Mouse (Mus musculus) hindbrain, embryonic 13.5 days (tissue): Measurements from ENCODE around the gene Gls2. TPM values are rescaled to one million over a fixed set of nuclear protein-coding genes. Genes with fewer than 3 reads are reported as not detected.

Source experiments
- ATAC-seq: fragments of 200-750 bp; cut with Nextera tagmentation; 2 replicates; pipeline ENCODE4 v1.8.0; 2017; ENCODE audit warnings: moderate TSS enrichment; ENCODE audit not compliant: low FRiP score
- H3K27ac ChIP-seq: fragments of 300-500 bp; sonication (generic); 2 replicates; pipeline ENCODE4 v1.5.1; 2015; ENCODE audit warnings: inconsistent platforms, mild to moderate bottlenecking, moderate library complexity
- H3K27me3 ChIP-seq: fragments of 300-500 bp; sonication (generic); 2 replicates; pipeline ENCODE4 v1.6.1; 2015; ENCODE audit warnings: mild to moderate bottlenecking, inconsistent platforms
- H3K36me3 ChIP-seq: fragments of 300-500 bp; sonication (generic); 2 replicates; pipeline ENCODE4 v1.6.1; 2015; ENCODE audit warnings: mild to moderate bottlenecking, inconsistent platforms
- H3K4me1 ChIP-seq: fragments of 300-500 bp; sonication (generic); replicated peaks from 2 replicates; pipeline ENCODE4 v1.6.1; 2015; ENCODE audit warnings: inconsistent platforms
- H3K4me2 ChIP-seq: fragments of 300-500 bp; sonication (generic); 2 replicates; pipeline ENCODE4 v1.6.1; 2015; ENCODE audit warnings: inconsistent platforms, mild to moderate bottlenecking, moderate library complexity
- H3K4me3 ChIP-seq: fragments of 300-500 bp; sonication (generic); 2 replicates; pipeline ENCODE4 v1.5.1; 2015; ENCODE audit warnings: mild to moderate bottlenecking, inconsistent platforms
- H3K9ac ChIP-seq: fragments of 300-500 bp; sonication (generic); 2 replicates; pipeline ENCODE4 v1.6.1; 2015; ENCODE audit warnings: mild to moderate bottlenecking, inconsistent platforms
- H3K9me3 ChIP-seq: fragments of 300-500 bp; sonication (generic); 2 replicates; pipeline ENCODE4 v1.6.1; 2016; ENCODE audit warnings: inconsistent platforms
- WGBS: fragments of 180-500 bp; shearing (Covaris S2); methylation state at CpG from one replicate; pipeline ENCODE4 v1.1.7; 2015; 5-methylcytosine and 5-hydroxymethylcytosine counted together
- polyA plus RNA-seq: library from polyadenylated mRNA; unstranded; fragments of >200 nt; fragmentation: Nextera tagmentation; extraction: Ambion mirVana; gene quantifications from 2 replicates; pipeline ENCODE4 v1.2.1, GENCODE M21; 2015

Gls2 gene
- polyA plus RNA-seq, 1 experiment from 2014 or later = 0.75 TPM

DNA sequence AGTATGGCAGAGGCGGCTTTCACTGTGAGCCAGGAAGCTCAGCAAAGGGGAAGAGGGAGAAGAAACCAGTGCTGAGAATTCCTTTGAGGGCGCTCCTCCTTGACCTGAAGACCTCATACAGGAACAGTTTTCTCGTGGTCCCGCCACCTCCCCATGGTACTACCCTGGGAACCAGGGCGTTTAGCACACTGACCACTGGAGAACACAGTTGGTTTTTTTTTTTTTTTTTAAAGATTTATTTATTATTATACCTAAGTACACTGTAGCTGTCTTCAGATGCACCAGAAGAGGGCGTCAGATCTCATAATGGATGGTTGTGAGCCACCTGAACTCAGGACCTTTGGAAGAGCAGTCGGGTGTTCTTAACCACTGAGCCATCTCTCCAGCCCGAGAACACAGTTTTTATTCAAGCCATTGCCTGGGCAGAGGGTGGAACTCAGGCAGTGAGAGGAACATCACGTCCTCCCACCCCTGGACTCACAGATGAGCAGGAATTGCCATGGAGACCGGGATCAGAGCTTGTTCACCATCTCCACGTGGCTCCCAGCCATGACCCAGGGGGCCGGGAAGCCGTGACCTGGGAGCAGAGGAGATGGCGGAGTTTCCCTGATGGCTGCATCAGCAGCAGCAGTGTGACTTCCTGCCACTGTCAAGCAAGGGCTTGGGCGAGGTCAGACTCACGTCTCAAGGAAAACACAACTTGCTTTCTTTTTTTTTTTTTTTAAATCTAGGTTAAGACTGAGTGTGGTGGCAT lies 27.5 kb downstream of the Gls2 start:
- Histone ChIP-seq H3K27ac (no peak overlapping the region), H3K9me3 (no peaks in the 10 kb centered on the region), H3K4me3 (no peak overlapping the region), H3K9ac (no peak overlapping the region), H3K27me3 (no peaks in the 10 kb centered on the region), H3K4me2 (no peak overlapping the region), H3K36me3 (no peaks in the 10 kb centered on the region), H3K4me1 (no peaks in the 10 kb centered on the region)
- WGBS = 64% methylated on average over 16 of the region's 16 CpGs
- ATAC-seq = no peak

DNA sequence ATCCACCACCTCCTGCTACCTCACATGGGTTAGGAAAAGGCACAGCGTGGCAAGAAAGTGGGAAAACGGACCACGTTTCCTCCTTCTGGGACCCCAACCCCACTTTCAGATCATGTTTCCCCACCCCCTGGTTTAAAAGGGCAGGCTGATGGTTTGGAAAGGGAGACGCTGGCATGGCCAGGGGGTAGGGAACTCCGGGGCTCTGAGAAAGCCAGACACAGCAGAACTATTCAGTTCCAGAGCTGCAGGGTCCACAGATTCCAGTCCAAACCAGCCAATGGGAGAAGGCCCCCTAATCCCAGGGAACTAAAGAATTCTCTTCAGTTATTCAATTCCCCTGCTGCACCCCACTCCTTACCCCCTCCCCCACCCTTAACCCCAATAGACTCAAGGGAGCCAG lies 30.8 kb downstream of the Gls2 start:
- WGBS = 60% methylated on average over 5 of the region's 5 CpGs
- Histone ChIP-seq H3K9ac (no peak overlapping the region), H3K4me2 (no peak overlapping the region), H3K27me3 (no peaks in the 10 kb centered on the region), H3K9me3 (no peaks in the 10 kb centered on the region), H3K4me3 (no peak overlapping the region), H3K27ac (no peak overlapping the region), H3K36me3 (no peaks in the 10 kb centered on the region), H3K4me1 (no peaks in the 10 kb centered on the region)
- ATAC-seq = no peak

DNA sequence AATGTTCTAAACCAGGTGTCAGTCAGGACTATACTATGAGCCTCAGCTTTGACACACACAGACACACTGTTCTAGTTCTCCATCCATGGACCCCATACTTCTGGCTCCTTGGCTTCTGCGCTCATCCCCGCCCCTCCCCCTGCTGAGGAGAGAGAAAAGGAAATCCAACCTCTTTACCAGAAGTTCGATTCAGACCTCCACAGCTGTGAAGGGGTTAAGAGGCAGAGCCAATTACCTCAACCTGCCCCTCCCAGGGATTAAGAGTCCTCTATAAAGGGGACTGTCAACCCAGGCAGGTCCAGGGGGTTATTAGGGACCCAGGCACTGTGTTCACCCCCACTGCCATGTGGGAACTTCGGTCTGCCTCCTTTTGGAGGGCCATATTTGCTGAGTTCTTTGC lies 31.3 kb downstream of the Gls2 start, which contains the start of gene Mip:
TSS of gene Mip (plus strand) at position 301 of the 400 bp plus-strand sequence.
- no peaks in the 10 kb centered on the region for H3K27me3 ChIP-seq
- no peaks in the 10 kb centered on the region for H3K36me3 ChIP-seq
- no peak for ATAC-seq
- H3K9me3 ChIP-seq = no peaks in the 10 kb centered on the region
- no peak within 1 kb of the TSS for H3K27ac ChIP-seq
- no peak within 1 kb of the TSS for H3K4me3 ChIP-seq
- no peaks in the 10 kb centered on the region for H3K4me1 ChIP-seq
- no peak within 1 kb of the TSS for H3K9ac ChIP-seq
- no peak within 1 kb of the TSS for H3K4me2 ChIP-seq
- WGBS = 54% methylated on average over 4 of the region's 4 CpGs

DNA sequence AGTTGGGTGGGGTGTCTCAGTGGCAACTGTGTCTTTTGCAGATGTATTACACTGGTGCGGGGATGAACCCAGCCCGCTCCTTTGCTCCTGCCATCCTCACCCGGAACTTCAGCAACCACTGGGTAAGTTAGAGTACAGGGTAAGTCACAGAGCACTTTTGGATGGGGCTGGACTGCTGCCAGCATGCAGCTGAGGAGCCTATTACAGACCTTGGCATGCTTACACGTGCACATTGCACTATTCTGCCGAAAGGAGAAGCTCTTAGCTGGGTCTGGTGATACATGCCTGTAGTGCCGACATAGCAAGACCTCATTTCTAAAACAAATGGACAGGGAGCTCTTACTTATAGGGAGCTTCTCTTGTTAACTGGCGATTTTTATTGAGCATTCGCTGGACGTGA lies 33.3 kb downstream of the Gls2 start:
- H3K27ac ChIP-seq = no peak overlapping the region
- no peaks in the 10 kb centered on the region for H3K36me3 ChIP-seq
- WGBS = 88% methylated on average over 9 of the region's 9 CpGs
- no peak overlapping the region for H3K9ac ChIP-seq
- H3K4me2 ChIP-seq = no peak overlapping the region
- no peak overlapping the region for H3K4me3 ChIP-seq
- H3K4me1 ChIP-seq = 0 out of 2 replicates have a peak, but pooled peaks cover 5% of the 10 kb centered on the region
- H3K27me3 ChIP-seq = no peaks in the 10 kb centered on the region
- H3K9me3 ChIP-seq = no peaks in the 10 kb centered on the region
- no peak for ATAC-seq

DNA sequence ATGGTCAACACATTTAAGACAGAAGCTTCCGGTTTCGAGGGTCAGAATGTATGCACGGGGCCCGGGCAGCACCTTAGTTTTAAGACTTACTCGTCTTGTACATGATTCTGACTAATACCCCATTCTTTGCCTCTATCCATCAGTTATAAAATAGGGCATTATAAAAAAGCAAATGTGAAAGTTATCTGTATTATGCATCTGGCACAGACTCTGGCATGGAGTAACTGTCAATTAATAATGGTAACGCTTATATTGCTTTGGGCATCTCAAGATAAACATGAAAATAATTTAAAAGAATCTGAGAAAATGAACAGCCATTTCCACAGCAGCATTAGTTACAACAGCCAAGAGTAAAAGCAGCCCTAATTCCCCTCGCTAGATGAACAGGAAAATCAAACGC lies 33.8 kb downstream of the Gls2 start:
- H3K9ac ChIP-seq = no peak overlapping the region
- no peak overlapping the region for H3K4me2 ChIP-seq
- no peaks in the 10 kb centered on the region for H3K27me3 ChIP-seq
- ATAC-seq = no peak
- no peak overlapping the region for H3K4me3 ChIP-seq
- H3K9me3 ChIP-seq = no peaks in the 10 kb centered on the region
- H3K4me1 ChIP-seq = peaks cover 8% of the 10 kb centered on the region; the same call in 1 of the 2 replicates
- H3K36me3 ChIP-seq = no peaks in the 10 kb centered on the region
- no peak overlapping the region for H3K27ac ChIP-seq
- 92% methylated on average over 8 of the region's 8 CpGs for WGBS

DNA sequence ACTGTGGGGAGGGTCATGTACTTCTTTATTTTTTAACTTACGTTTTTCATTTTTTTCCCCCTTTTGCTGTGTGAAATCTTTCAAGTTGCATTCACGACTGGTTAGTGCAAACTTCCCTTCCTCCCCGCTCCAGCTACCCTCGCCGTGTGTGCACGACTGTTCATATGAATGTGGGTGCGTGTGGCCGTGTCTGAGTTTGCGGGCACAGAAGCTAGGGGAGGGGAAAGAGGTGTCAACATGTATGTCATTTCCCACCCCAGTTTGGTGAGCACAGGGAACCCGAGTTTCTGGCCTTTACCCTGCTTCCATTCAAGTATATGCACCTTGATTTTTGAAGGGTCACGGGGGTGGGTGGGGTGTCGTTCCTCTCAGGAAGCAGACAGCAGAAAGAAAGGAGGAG lies 36.3 kb downstream of the Gls2 start:
- H3K9ac ChIP-seq = no peak overlapping the region
- no peaks in the 10 kb centered on the region for H3K9me3 ChIP-seq
- H3K4me3 ChIP-seq = no peak overlapping the region
- H3K36me3 ChIP-seq = no peaks in the 10 kb centered on the region
- 84% methylated on average over 12 of the region's 12 CpGs for WGBS
- no peak overlapping the region for H3K27ac ChIP-seq
- H3K4me2 ChIP-seq = no peak overlapping the region
- peaks cover 9% of the 10 kb centered on the region; the same call in 1 of the 2 replicates for H3K4me1 ChIP-seq
- H3K27me3 ChIP-seq = no peaks in the 10 kb centered on the region
- no peak for ATAC-seq

DNA sequence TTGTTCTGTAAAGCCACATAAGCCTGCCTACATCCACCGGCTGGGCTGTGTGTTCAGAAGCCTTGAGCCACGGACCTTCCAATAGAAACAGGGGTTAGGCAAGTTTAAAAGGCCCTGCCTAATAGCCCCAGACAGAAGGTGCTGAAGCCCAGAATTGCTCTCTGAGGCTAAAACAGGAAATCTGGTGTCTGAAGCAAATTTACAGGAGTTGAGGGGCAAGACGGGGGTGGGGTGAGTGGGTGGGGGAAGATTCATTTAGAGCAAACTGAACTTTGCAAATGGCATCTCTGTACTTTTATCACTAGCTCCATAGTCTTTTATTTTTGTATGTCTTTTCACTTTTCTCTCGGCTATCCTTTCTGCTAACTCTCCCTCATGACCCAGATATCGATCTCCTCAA lies 36.9 kb downstream of the Gls2 start:
- Histone ChIP-seq H3K4me3 (peak overlapping the region; percentile 69), H3K9me3 (no peaks in the 10 kb centered on the region), H3K4me2 (peak overlapping the region; percentile 63), H3K27ac (no peak overlapping the region), H3K4me1 (peaks cover 9% of the 10 kb centered on the region; the same call in 1 of the 2 replicates), H3K36me3 (no peaks in the 10 kb centered on the region), H3K27me3 (no peaks in the 10 kb centered on the region), H3K9ac (peak overlapping the region; percentile 82; the same call in 1 of the 2 replicates)
- no peak for ATAC-seq
- WGBS = 21% methylated on average over 5 of the region's 5 CpGs

DNA sequence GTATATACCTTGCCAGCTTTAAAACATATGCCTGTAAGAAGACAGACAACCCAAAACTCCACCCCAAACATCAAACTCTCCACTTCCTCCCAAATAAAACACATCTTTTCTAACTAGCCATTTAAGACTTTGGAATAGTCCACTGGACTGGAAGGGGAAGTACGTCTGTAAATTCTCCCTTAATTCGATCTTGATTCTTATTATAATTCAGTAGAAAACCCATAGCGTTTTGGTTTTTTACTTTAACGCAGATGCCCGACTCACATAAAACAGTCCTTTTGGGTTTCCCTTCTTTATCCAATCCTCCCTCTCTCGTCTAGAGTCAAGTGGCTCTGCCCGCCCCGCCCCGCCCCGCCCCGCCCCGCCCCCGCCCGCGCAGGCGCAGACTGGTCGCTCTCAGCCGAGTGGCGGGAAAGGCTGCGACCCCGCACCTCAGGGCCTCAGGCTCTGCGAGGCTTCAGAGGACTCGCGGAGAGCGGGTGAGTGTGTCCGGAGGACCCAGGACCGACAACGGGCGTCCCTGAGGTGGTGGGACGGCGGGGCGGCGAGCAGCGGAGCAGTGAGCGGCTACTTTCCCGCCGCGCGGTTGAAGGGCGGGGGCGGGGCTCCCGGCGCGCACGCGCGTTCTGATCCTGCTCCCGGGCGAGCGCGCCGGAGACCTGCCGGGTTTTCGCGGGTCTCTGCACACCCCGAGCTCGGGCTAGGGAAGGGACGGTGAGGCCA lies 37.6 kb downstream of the Gls2 start, which contains the start of gene Timeless:
TSS of gene Timeless (plus strand) at position 369 of the 723 bp plus-strand sequence.
- WGBS = under 1% methylated on average over 52 of the region's 58 CpGs
- peaks cover 9% of the 10 kb centered on the region; the same call in 1 of the 2 replicates for H3K4me1 ChIP-seq
- ATAC-seq = peak; percentile 93

DNA sequence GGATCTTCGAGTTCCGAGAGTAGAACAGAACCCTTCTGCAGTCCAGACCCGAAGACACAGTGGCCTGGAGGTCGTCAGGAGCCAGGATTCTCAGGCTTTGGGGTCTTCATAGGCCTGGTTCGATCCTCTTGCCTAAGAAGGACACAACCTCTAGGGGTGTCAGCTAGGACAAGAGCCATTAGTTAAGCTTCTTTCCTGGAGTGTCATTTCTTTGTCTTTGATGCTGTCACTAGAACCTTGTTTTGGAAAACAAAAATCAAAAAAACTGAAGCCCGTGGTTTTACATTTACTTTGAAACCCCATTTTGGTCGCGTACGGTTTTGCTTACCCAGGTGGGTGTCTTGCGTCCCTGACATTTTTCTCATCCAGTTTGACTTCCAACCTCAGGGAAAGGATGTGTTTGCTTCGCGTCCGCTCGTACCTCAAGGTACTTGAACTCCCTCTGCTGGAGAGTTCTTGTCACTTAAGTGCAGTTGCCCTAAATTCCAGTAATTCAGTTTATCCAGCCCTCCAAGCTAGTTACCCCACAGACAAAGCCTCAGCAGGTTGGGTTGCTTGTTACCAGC lies 38.2 kb downstream of the Gls2 start:
- Histone ChIP-seq H3K27ac (peak overlapping the region; percentile 91), H3K4me3 (peak overlapping the region; percentile 69), H3K9me3 (no peaks in the 10 kb centered on the region), H3K36me3 (no peaks in the 10 kb centered on the region), H3K4me1 (peaks cover 9% of the 10 kb centered on the region; the same call in 1 of the 2 replicates), H3K4me2 (peak overlapping the region; percentile 63), H3K9ac (peak overlapping the region; percentile 82), H3K27me3 (no peaks in the 10 kb centered on the region)
- 0% methylated on average over 14 of the region's 14 CpGs for WGBS
- ATAC-seq = peak; percentile 18

More for the DNA sequence above, 37.6 kb downstream of the Gls2 start, which contains the start of gene Timeless:
- Histone ChIP-seq H3K27ac (peak within 1 kb of the TSS; percentile 91), H3K27me3 (no peaks in the 10 kb centered on the region), H3K9me3 (no peaks in the 10 kb centered on the region), H3K9ac (peak within 1 kb of the TSS; percentile 82), H3K36me3 (no peaks in the 10 kb centered on the region), H3K4me3 (peak within 1 kb of the TSS; percentile 69), H3K4me2 (peak within 1 kb of the TSS; percentile 63)

DNA sequence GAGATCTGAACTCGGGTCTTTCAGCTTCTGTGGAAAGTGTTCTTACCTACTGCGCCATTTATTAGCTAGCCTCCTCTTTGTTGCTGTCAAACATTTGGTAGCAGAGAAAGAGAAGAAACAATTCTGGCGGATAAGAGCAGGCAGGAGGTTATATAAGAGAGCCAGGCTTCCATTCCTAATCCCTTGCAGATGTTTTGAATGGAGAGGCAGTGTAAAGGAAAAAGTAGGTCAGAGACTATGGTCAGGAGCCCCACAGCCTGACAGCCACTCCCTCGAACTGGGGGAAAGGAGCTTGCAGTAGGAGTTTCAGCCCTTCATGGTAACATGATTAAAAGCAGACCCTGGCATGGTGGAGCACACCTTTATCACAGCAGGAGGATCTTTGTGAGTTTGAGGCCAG lies 42.1 kb downstream of the Gls2 start:
- no peak overlapping the region for H3K4me2 ChIP-seq
- H3K4me3 ChIP-seq = no peak overlapping the region
- no peaks in the 10 kb centered on the region for H3K9me3 ChIP-seq
- no peak overlapping the region for H3K9ac ChIP-seq
- H3K27ac ChIP-seq = no peak overlapping the region
- 77% methylated on average over 4 of the region's 4 CpGs for WGBS
- H3K4me1 ChIP-seq = peaks cover 9% of the 10 kb centered on the region; the same call in 1 of the 2 replicates
- H3K27me3 ChIP-seq = no peaks in the 10 kb centered on the region
- H3K36me3 ChIP-seq = peaks cover 13% of the 10 kb centered on the region
- no peak for ATAC-seq

DNA sequence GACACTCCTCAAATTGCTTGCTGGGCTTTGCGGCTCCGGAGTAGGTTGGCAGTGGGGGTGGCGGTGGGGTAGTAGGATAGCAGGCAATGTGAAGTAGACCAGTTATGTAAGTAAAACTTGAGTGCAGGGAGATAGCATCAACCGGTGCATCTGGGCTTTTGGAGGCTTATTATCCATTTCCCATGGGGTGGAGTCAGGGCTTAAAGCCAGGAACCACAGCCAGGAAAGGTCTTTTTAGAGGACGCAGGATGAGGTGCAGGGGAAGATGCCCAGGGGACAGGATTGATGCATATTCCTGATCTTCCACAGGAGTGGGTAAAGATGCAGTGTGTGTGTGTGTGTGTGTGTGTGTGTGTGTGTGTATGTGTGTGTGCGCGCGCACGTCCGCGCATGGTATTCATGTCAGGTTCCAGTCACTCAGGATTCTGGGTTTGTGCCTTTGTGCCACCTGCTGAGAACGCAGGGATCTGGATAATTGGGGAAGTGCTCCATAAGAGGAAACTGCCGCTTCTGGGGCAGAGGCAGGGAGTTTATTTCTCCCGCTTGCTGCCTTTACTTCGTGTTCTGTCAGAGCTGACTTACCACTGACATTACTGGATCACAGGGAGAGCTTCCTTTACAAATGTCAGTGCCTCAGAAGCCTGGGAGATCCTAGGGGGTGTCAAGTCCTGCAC lies 43.7 kb downstream of the Gls2 start:
- WGBS = 73% methylated on average over 15 of the region's 15 CpGs
- H3K4me2 ChIP-seq = no peak overlapping the region

DNA sequence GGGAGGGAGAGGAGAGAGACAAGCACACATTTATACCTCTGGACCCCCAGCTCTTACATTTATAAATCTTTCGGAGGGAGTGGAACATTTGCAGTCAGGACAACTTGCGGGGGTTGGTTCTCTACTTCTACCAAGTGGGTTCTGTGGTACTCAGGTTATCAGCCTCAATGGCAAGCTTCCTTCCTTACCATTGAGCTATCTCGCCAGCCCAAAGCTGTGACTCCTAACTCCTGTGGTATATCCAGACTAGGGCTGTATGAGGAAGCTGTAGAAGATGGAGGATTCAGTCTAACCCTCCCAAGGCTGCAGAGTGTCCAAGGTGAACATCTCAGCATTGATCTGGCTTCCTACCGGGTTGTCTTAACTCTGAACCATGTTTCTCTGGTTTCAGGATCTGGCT lies 44.9 kb downstream of the Gls2 start:
- Histone ChIP-seq H3K9me3 (no peaks in the 10 kb centered on the region), H3K9ac (no peak overlapping the region), H3K4me3 (no peak overlapping the region), H3K4me2 (no peak overlapping the region), H3K4me1 (0 out of 2 replicates have a peak, but pooled peaks cover 3% of the 10 kb centered on the region), H3K27me3 (no peaks in the 10 kb centered on the region), H3K27ac (no peak overlapping the region), H3K36me3 (peaks cover 32% of the 10 kb centered on the region)
- ATAC-seq = no peak
- 96% methylated on average over 4 of the region's 4 CpGs for WGBS

More for the DNA sequence above, 43.7 kb downstream of the Gls2 start:
- H3K9me3 ChIP-seq = no peaks in the 10 kb centered on the region
- peaks cover 22% of the 10 kb centered on the region for H3K36me3 ChIP-seq
- no peak overlapping the region for H3K9ac ChIP-seq
- H3K4me1 ChIP-seq = peaks cover 5% of the 10 kb centered on the region; the same call in 1 of the 2 replicates
- no peak for ATAC-seq
- no peaks in the 10 kb centered on the region for H3K27me3 ChIP-seq
- H3K4me3 ChIP-seq = no peak overlapping the region
- no peak overlapping the region for H3K27ac ChIP-seq
